Mouse (Mus musculus): ENCODE measurements around the gene Dbx2. TPM values are rescaled to one million over a fixed set of nuclear protein-coding genes. Genes with fewer than 3 reads are reported as not detected.

The Dbx2 gene
- polyA plus RNA-seq, 1 experiment from 2014 or later = not detected

DNA sequence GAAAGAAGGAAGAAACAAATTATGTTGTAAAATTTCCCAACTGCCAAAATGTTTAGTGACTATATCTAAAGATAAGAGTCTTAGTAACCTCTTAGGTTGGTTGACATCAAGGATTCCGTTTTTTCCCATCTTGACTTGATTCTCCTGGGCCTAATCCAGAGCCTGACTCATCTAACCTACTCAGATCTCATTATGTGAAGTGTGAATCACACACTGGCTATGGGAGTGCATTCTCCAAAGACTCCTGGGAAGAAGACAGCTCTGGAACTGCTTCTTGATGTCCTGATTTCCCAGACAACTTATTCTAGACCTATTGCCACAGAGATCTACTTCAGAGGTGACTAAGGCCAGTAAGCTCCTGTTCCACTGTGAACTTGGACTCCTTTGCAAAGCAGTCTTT lies 43.2 kb downstream of the Dbx2 start:
- Histone ChIP-seq H3K4me3 (ENCODE audit: low read depth, low read length) (no peak overlapping the region), H3K36me3 (ENCODE audit: control insufficient read depth, insufficient read depth, low read length) (no peaks in the 10 kb centered on the region), H3K4me1 (replicated peaks; ENCODE audit: control insufficient read depth, insufficient read depth) (no peaks in the 10 kb centered on the region), H3K27ac (replicated peaks) (no peak overlapping the region), H3K9ac (ENCODE audit: low read length) (no peak overlapping the region), H3K4me2 (replicated peaks; ENCODE audit: low read depth) (no peak overlapping the region), H3K27me3 (ENCODE audit: control insufficient read depth, insufficient read depth, low read length) (no peaks in the 10 kb centered on the region), H3K9me3 (ENCODE audit: control insufficient read depth, low read length) (no peaks in the 10 kb centered on the region)
- no peak for TF ChIP-seq CTCF (IDR thresholded peaks at IDR 0.05; ENCODE audit: low read depth)
- no peak for TF ChIP-seq EP300 (optimal IDR thresholded peaks at IDR 0.05)
- 41% methylated on average over 1 of the region's 1 CpGs for WGBS
- no peak for DNase-seq (ENCODE audit: low spot score)
- no peak for ATAC-seq (ENCODE audit: low FRiP score, low TSS enrichment)

- Histone ChIP-seq H3K9ac (ENCODE audit: low read length) (no peak overlapping the region), H3K36me3 (ENCODE audit: control insufficient read depth, insufficient read depth, low read length) (no peaks in the 10 kb centered on the region), H3K9me3 (ENCODE audit: control insufficient read depth, low read length) (no peaks in the 10 kb centered on the region), H3K4me3 (ENCODE audit: low read depth, low read length) (no peak overlapping the region), H3K4me2 (replicated peaks; ENCODE audit: low read depth) (no peak overlapping the region), H3K27ac (replicated peaks) (no peak overlapping the region), H3K4me1 (replicated peaks; ENCODE audit: control insufficient read depth, insufficient read depth) (no peaks in the 10 kb centered on the region), H3K27me3 (ENCODE audit: control insufficient read depth, insufficient read depth, low read length) (no peaks in the 10 kb centered on the region)
- TF ChIP-seq CTCF (IDR thresholded peaks at IDR 0.05; ENCODE audit: low read depth) = no peak
- no peak for TF ChIP-seq EP300 (optimal IDR thresholded peaks at IDR 0.05)
- no peak for ATAC-seq (ENCODE audit: low FRiP score, low TSS enrichment)
- DNase-seq (ENCODE audit: low spot score) = no peak
- WGBS = 51% methylated on average over 6 of the region's 6 CpGs
Measured at GRCm38 (mm10) chr15:95601179-95601578, 54.6 kb downstream of the Dbx2 start.

DNA sequence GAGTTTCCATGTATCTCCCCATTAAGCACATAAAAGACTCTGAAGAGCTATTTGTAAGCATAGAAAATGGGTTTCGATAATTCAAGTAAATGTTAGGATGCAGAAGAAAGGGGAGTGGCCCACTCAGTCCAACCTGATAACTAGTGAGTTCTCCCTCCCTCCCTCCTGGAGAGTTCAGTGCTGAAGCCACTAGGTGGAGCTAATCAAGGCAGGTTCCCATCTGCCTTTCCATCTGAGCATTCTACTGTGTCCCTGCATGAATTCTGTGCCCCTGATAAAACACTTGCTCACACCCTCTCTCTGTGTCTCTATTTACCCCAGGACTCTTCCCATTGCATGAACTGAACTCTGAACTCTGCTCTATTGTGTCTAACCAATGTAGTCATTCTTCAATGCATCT lies 57.1 kb downstream of the Dbx2 start:
- 53% methylated on average over 1 of the region's 1 CpGs for WGBS
- TF ChIP-seq CTCF (IDR thresholded peaks at IDR 0.05; ENCODE audit: low read depth) (peak; percentile 74), EP300 (optimal IDR thresholded peaks at IDR 0.05) (no peak)
- H3K4me3 ChIP-seq (ENCODE audit: low read depth, low read length) = no peak overlapping the region
- DNase-seq (ENCODE audit: low spot score) (no peak), ATAC-seq (ENCODE audit: low FRiP score, low TSS enrichment) (no peak)
- H3K27ac ChIP-seq (replicated peaks) = no peak overlapping the region
- no peak overlapping the region for H3K4me2 ChIP-seq (replicated peaks; ENCODE audit: low read depth)
- no peaks in the 10 kb centered on the region for H3K27me3 ChIP-seq (ENCODE audit: control insufficient read depth, insufficient read depth, low read length)
- no peaks in the 10 kb centered on the region for H3K4me1 ChIP-seq (replicated peaks; ENCODE audit: control insufficient read depth, insufficient read depth)
- no peak overlapping the region for H3K9ac ChIP-seq (ENCODE audit: low read length)
- H3K36me3 ChIP-seq (ENCODE audit: control insufficient read depth, insufficient read depth, low read length) = no peaks in the 10 kb centered on the region
- H3K9me3 ChIP-seq (ENCODE audit: control insufficient read depth, low read length) = no peaks in the 10 kb centered on the region

GRCm38 (mm10) chr15:95586906-95587305 lies 68.9 kb downstream of the Dbx2 start:
- no peak overlapping the region for H3K27ac ChIP-seq (replicated peaks)
- 89% methylated on average over 15 of the region's 15 CpGs for WGBS
- no peak overlapping the region for H3K4me2 ChIP-seq (replicated peaks; ENCODE audit: low read depth)
- H3K9me3 ChIP-seq (ENCODE audit: control insufficient read depth, low read length) = no peaks in the 10 kb centered on the region
- H3K9ac ChIP-seq (ENCODE audit: low read length) = no peak overlapping the region
- TF ChIP-seq EP300 (optimal IDR thresholded peaks at IDR 0.05) = no peak
- TF ChIP-seq CTCF (IDR thresholded peaks at IDR 0.05; ENCODE audit: low read depth) = no peak
- H3K4me1 ChIP-seq (replicated peaks; ENCODE audit: control insufficient read depth, insufficient read depth) = no peaks in the 10 kb centered on the region
- ATAC-seq (ENCODE audit: low FRiP score, low TSS enrichment) (no peak), DNase-seq (ENCODE audit: low spot score) (no peak)
- H3K4me3 ChIP-seq (ENCODE audit: low read depth, low read length) = no peak overlapping the region
- no peaks in the 10 kb centered on the region for H3K27me3 ChIP-seq (ENCODE audit: control insufficient read depth, insufficient read depth, low read length)
- H3K36me3 ChIP-seq (ENCODE audit: control insufficient read depth, insufficient read depth, low read length) = no peaks in the 10 kb centered on the region

- no peak overlapping the region for H3K9ac ChIP-seq (ENCODE audit: low read length)
- H3K36me3 ChIP-seq (ENCODE audit: control insufficient read depth, insufficient read depth, low read length) = no peaks in the 10 kb centered on the region
- H3K27me3 ChIP-seq (ENCODE audit: control insufficient read depth, insufficient read depth, low read length) = no peaks in the 10 kb centered on the region
- 58% methylated on average over 4 of the region's 4 CpGs for WGBS
- DNase-seq (ENCODE audit: low spot score) (no peak), ATAC-seq (ENCODE audit: low FRiP score, low TSS enrichment) (no peak)
- H3K4me2 ChIP-seq (replicated peaks; ENCODE audit: low read depth) = no peak overlapping the region
- no peak for TF ChIP-seq EP300 (optimal IDR thresholded peaks at IDR 0.05)
- TF ChIP-seq CTCF (IDR thresholded peaks at IDR 0.05; ENCODE audit: low read depth) = no peak
- H3K9me3 ChIP-seq (ENCODE audit: control insufficient read depth, low read length) = no peaks in the 10 kb centered on the region
- no peak overlapping the region for H3K4me3 ChIP-seq (ENCODE audit: low read depth, low read length)
- no peak overlapping the region for H3K27ac ChIP-seq (replicated peaks)
- H3K4me1 ChIP-seq (replicated peaks; ENCODE audit: control insufficient read depth, insufficient read depth) = no peaks in the 10 kb centered on the region
Measured at GRCm38 (mm10) chr15:95584891-95585290, 70.9 kb downstream of the Dbx2 start.

GRCm38 (mm10) chr15:95574661-95575060 lies 81.1 kb downstream of the Dbx2 start:
- H3K9me3 ChIP-seq (ENCODE audit: control insufficient read depth, low read length) = no peaks in the 10 kb centered on the region
- H3K4me2 ChIP-seq (replicated peaks; ENCODE audit: low read depth) = no peak overlapping the region
- no peaks in the 10 kb centered on the region for H3K27me3 ChIP-seq (ENCODE audit: control insufficient read depth, insufficient read depth, low read length)
- no peak overlapping the region for H3K27ac ChIP-seq (replicated peaks)
- H3K9ac ChIP-seq (ENCODE audit: low read length) = no peak overlapping the region
- WGBS = 15% methylated on average over 5 of the region's 5 CpGs
- peak; percentile 87 for TF ChIP-seq CTCF (IDR thresholded peaks at IDR 0.05; ENCODE audit: low read depth)
- no peak for TF ChIP-seq EP300 (optimal IDR thresholded peaks at IDR 0.05)
- H3K4me3 ChIP-seq (ENCODE audit: low read depth, low read length) = no peak overlapping the region
- DNase-seq (ENCODE audit: low spot score) = peak; percentile 39
- H3K36me3 ChIP-seq (ENCODE audit: control insufficient read depth, insufficient read depth, low read length) = no peaks in the 10 kb centered on the region
- no peaks in the 10 kb centered on the region for H3K4me1 ChIP-seq (replicated peaks; ENCODE audit: control insufficient read depth, insufficient read depth)
- ATAC-seq (ENCODE audit: low FRiP score, low TSS enrichment) = no peak

Other genes with a start within 250 kb of the Dbx2 start
- gene Nell2, start 127.4 kb downstream of the Dbx2 start, polyA plus RNA-seq (2015; fragmentation: Nextera tagmentation; extraction: Ambion mirVana) = 5.3 and 5.8 TPM in 2 replicates
- 16.2 and 16.5 TPM in 2 replicates for gene Ano6, start 134.9 kb upstream of the Dbx2 start, polyA plus RNA-seq (2015; fragmentation: Nextera tagmentation; extraction: Ambion mirVana)